Mouse (Mus musculus) liver, adult 2 months (tissue): ENCODE measurements around the gene Atrnl1.

ENCODE experiments used
- CTCF ChIP-seq: fragments of 200-500 bp; IDR thresholded peaks from 2 replicates; pipeline ENCODE4 v1.5.1; 2011; ENCODE audit warnings: low read depth, low read length, control low read depth
- POLR2A ChIP-seq: fragments of 200-500 bp; IDR thresholded peaks from 2 replicates; pipeline ENCODE4 v1.6.1; 2011; ENCODE audit warnings: low read length, control low read depth; ENCODE audit not compliant: insufficient read depth; ENCODE audit errors: extremely low read depth

DNA sequence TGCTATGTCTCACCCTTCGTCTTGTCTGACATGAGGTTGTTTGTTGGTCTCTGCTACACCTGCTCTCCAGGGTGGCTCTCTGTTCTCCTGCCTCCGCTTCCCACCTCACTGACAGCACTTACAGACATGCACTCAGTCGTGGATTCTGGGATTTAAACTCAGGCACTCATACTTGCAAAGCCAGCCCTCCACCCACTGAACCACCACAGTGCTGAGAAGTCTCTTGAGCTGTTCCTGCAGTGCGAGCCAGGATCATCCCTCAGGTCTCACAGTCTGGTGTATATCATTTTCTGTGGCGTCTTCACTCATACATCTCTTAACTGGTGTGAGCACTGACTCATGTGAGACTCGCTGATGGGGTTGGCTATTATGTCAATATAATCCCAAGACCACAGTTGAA lies 353.0 kb downstream of the Atrnl1 start:
- TF ChIP-seq CTCF = no peak
- TF ChIP-seq POLR2A = no peak
